Mouse (Mus musculus) hindbrain, embryonic 16.5 days (tissue): Measurements from ENCODE around the gene Eif2s2. TPM values are rescaled to one million over a fixed set of nuclear protein-coding genes. Genes with fewer than 3 reads are reported as not detected.
A peak's percentile ranks its signal among the peaks of the same experiment; 100 is the strongest.

ENCODE experiments used
- ATAC-seq: fragments of 200-750 bp; cut with Nextera tagmentation; 2 replicates; pipeline ENCODE4 v1.8.0; 2017; ENCODE audit warnings: moderate TSS enrichment, moderate library complexity
- H3K27ac ChIP-seq: fragments of 300-500 bp; sonication (generic); 2 replicates; pipeline ENCODE4 v1.5.1; 2014; ENCODE audit warnings: low read depth, mild to moderate bottlenecking, control low read depth, low read length, moderate library complexity
- H3K27me3 ChIP-seq: fragments of 300-500 bp; sonication (generic); replicated peaks from 2 replicates; pipeline ENCODE4 v1.6.1; 2014; ENCODE audit warnings: low read length; ENCODE audit not compliant: control insufficient read depth, insufficient read depth
- H3K36me3 ChIP-seq: fragments of 300-500 bp; sonication (generic); 2 replicates; pipeline ENCODE4 v1.6.1; 2014; ENCODE audit warnings: mild to moderate bottlenecking, low read length, moderate library complexity, mixed read lengths; ENCODE audit not compliant: control insufficient read depth, insufficient read depth
- H3K4me1 ChIP-seq: fragments of 300-500 bp; sonication (generic); 2 replicates; pipeline ENCODE4 v1.6.1; 2014; ENCODE audit warnings: low read depth, low read length; ENCODE audit not compliant: control insufficient read depth, insufficient read depth
- H3K4me2 ChIP-seq: fragments of 300-500 bp; sonication (generic); 2 replicates; pipeline ENCODE4 v1.6.1; 2014; ENCODE audit warnings: mild to moderate bottlenecking, low read length, control low read depth, moderate library complexity
- H3K4me3 ChIP-seq: fragments of 300-500 bp; sonication (generic); 2 replicates; pipeline ENCODE4 v1.5.1; 2014; ENCODE audit warnings: mild to moderate bottlenecking, low read length, control low read depth, moderate library complexity
- H3K9ac ChIP-seq: fragments of 300-500 bp; sonication (generic); 2 replicates; pipeline ENCODE4 v1.6.1; 2014; ENCODE audit warnings: low read depth, mild to moderate bottlenecking, control low read depth, low read length, moderate library complexity
- H3K9me3 ChIP-seq: fragments of 300-500 bp; sonication (generic); 2 replicates; pipeline ENCODE4 v1.6.1; 2014; ENCODE audit warnings: mild to moderate bottlenecking, low read length, moderate library complexity; ENCODE audit not compliant: control insufficient read depth
- WGBS: fragments of 180-500 bp; shearing (Covaris S2); extraction: QIAGEN DNeasy Blood & Tissue Kit; methylation state at CpG from one replicate; pipeline ENCODE4 v1.1.7; 2014; 5-methylcytosine and 5-hydroxymethylcytosine counted together
- polyA plus RNA-seq: library from polyadenylated mRNA; unstranded; fragments of >200 nt; fragmentation: Nextera tagmentation; extraction: Ambion mirVana; gene quantifications from 2 replicates; pipeline ENCODE4 v1.2.1, GENCODE M21; 2015

Gene Eif2s2
- polyA plus RNA-seq, 1 experiment from 2014 or later, result 58.4 TPM

GRCm38 (mm10) chr2:154865696-154866095, 27.0 kb downstream of the Eif2s2 start:
- H3K9ac ChIP-seq, result no peak overlapping the region
- no peak overlapping the region for H3K4me2 ChIP-seq
- no peaks in the 10 kb centered on the region for H3K4me1 ChIP-seq
- peaks cover 19% of the 10 kb centered on the region for H3K36me3 ChIP-seq
- no peak overlapping the region for H3K4me3 ChIP-seq
- no peaks in the 10 kb centered on the region for H3K27me3 ChIP-seq
- no peaks in the 10 kb centered on the region for H3K9me3 ChIP-seq
- ATAC-seq, result no peak
- H3K27ac ChIP-seq, result no peak overlapping the region
- 83% methylated on average over 3 of the region's 3 CpGs for WGBS

- Histone ChIP-seq H3K4me2 (no peak overlapping the region), H3K9ac (no peak overlapping the region), H3K36me3 (peaks cover 8% of the 10 kb centered on the region), H3K27ac (no peak overlapping the region), H3K4me1 (no peaks in the 10 kb centered on the region), H3K9me3 (no peaks in the 10 kb centered on the region), H3K27me3 (no peaks in the 10 kb centered on the region), H3K4me3 (no peak overlapping the region)
- ATAC-seq, result no peak
- 94% methylated on average over 13 of the region's 13 CpGs for WGBS
Observed at GRCm38 (mm10) chr2:154863672-154864071, 29.1 kb downstream of the Eif2s2 start.

GRCm38 (mm10) chr2:154855383-154855782, 37.4 kb downstream of the Eif2s2 start:
- Histone ChIP-seq H3K9me3 (no peaks in the 10 kb centered on the region), H3K27me3 (no peaks in the 10 kb centered on the region), H3K4me3 (no peak overlapping the region), H3K4me2 (no peak overlapping the region), H3K36me3 (0 out of 2 replicates have a peak, but pooled peaks cover 2% of the 10 kb centered on the region), H3K27ac (no peak overlapping the region), H3K9ac (no peak overlapping the region), H3K4me1 (no peaks in the 10 kb centered on the region)
- WGBS, result 86% methylated on average over 1 of the region's 1 CpGs
- ATAC-seq, result 0 out of 2 replicates have a peak, but pooled peaks have one; percentile 37

GRCm38 (mm10) chr2:154848086-154848485, 44.6 kb downstream of the Eif2s2 start:
- no peak overlapping the region for H3K4me3 ChIP-seq
- no peaks in the 10 kb centered on the region for H3K27me3 ChIP-seq
- H3K4me2 ChIP-seq, result no peak overlapping the region
- H3K9me3 ChIP-seq, result no peaks in the 10 kb centered on the region
- no peak for ATAC-seq
- no peak overlapping the region for H3K27ac ChIP-seq
- no peak overlapping the region for H3K9ac ChIP-seq
- no peaks in the 10 kb centered on the region for H3K36me3 ChIP-seq
- H3K4me1 ChIP-seq, result no peaks in the 10 kb centered on the region

GRCm38 (mm10) chr2:154836537-154836936, 56.2 kb downstream of the Eif2s2 start:
- Histone ChIP-seq H3K9ac (no peak overlapping the region), H3K27ac (no peak overlapping the region), H3K4me3 (no peak overlapping the region), H3K36me3 (0 out of 2 replicates have a peak, but pooled peaks cover 2% of the 10 kb centered on the region), H3K9me3 (peaks cover 6% of the 10 kb centered on the region), H3K4me2 (no peak overlapping the region), H3K4me1 (no peaks in the 10 kb centered on the region), H3K27me3 (no peaks in the 10 kb centered on the region)
- ATAC-seq, result no peak
- 76% methylated on average over 2 of the region's 2 CpGs for WGBS

GRCm38 (mm10) chr2:154834149-154834865, 58.4 kb downstream of the Eif2s2 start:
- H3K4me3 ChIP-seq, result no peak overlapping the region
- peaks cover 2% of the 10 kb centered on the region; the same call in 1 of the 2 replicates for H3K9me3 ChIP-seq
- no peaks in the 10 kb centered on the region for H3K4me1 ChIP-seq
- H3K27me3 ChIP-seq, result no peaks in the 10 kb centered on the region
- no peak overlapping the region for H3K9ac ChIP-seq
- no peak for ATAC-seq
- no peak overlapping the region for H3K27ac ChIP-seq
- WGBS, result 89% methylated on average over 6 of the region's 6 CpGs
- no peak overlapping the region for H3K4me2 ChIP-seq
- H3K36me3 ChIP-seq, result no peaks in the 10 kb centered on the region

- Histone ChIP-seq H3K36me3 (no peaks in the 10 kb centered on the region), H3K27me3 (no peaks in the 10 kb centered on the region), H3K4me3 (no peak overlapping the region), H3K9ac (no peak overlapping the region), H3K9me3 (peaks cover 2% of the 10 kb centered on the region; the same call in 1 of the 2 replicates), H3K4me1 (no peaks in the 10 kb centered on the region), H3K4me2 (no peak overlapping the region), H3K27ac (no peak overlapping the region)
- no peak for ATAC-seq
- 57% methylated on average over 4 of the region's 4 CpGs for WGBS
Observed at GRCm38 (mm10) chr2:154832471-154832870, 60.3 kb downstream of the Eif2s2 start.

GRCm38 (mm10) chr2:154827521-154827920, 65.2 kb downstream of the Eif2s2 start:
- no peaks in the 10 kb centered on the region for H3K9me3 ChIP-seq
- WGBS, result 76% methylated on average over 4 of the region's 4 CpGs
- H3K27me3 ChIP-seq, result no peaks in the 10 kb centered on the region
- no peaks in the 10 kb centered on the region for H3K4me1 ChIP-seq
- no peak for ATAC-seq
- no peak overlapping the region for H3K4me2 ChIP-seq
- no peaks in the 10 kb centered on the region for H3K36me3 ChIP-seq
- H3K27ac ChIP-seq, result no peak overlapping the region
- no peak overlapping the region for H3K9ac ChIP-seq
- H3K4me3 ChIP-seq, result no peak overlapping the region

GRCm38 (mm10) chr2:154826054-154826538, 66.6 kb downstream of the Eif2s2 start:
- Histone ChIP-seq H3K27me3 (no peaks in the 10 kb centered on the region), H3K4me2 (no peak overlapping the region), H3K4me1 (no peaks in the 10 kb centered on the region), H3K36me3 (no peaks in the 10 kb centered on the region), H3K9me3 (no peaks in the 10 kb centered on the region), H3K27ac (no peak overlapping the region), H3K9ac (no peak overlapping the region), H3K4me3 (no peak overlapping the region)
- WGBS, result 89% methylated on average over 1 of the region's 1 CpGs
- no peak for ATAC-seq
